Mouse (Mus musculus): ENCODE data around the gene Strn4.

DNA sequence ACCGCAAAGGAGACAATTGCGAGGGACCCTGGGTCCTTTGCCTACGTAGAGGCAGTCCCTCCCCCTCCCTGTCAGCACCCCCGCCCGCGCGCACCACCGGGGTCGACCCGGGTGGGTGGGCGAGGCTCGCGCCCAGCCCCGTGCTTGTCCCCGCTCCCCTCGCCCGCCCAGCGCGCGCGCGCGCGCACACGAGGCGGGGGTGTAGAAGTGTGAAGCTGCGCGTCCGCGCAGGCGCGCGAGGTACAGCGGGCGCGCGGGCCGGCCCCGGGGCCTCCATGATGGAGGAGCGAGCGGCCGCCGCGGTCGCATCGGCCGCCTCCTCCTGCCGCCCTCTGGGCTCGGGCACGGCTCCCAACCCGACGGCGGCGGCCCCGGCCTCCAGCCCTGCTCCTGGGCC is 387 bp downstream of the Strn4 start:
- no peak for TF ChIP-seq POLR2A (IDR thresholded peaks at IDR 0.05; ENCODE audit: insufficient read depth, low read depth, low read length)
- no peak for TF ChIP-seq EP300 (IDR thresholded peaks at IDR 0.05; ENCODE audit: insufficient read depth, low read depth, low read length)

All from heart, adult 2 months (tissue).